Mouse (Mus musculus) layer of hippocampus, adult 2 months (tissue): ENCODE measurements around the gene Gng8. TPM values are rescaled to one million over a fixed set of nuclear protein-coding genes. Genes with fewer than 3 reads are reported as not detected.

ENCODE experiments used
- DNase-seq, 2 experiments: peaks; one replicate each; pipeline ENCODE4 v3.0.0; 2022; ENCODE audit warnings: low spot score in 2 of 2
- H3K27ac ChIP-seq: fragments of 200-600 bp; 2 replicates; pipeline ENCODE4 v1.8.1; 2022
- H3K4me3 ChIP-seq: fragments of 200-600 bp; 2 replicates; pipeline ENCODE4 v1.8.1; 2022; ENCODE audit warnings: mild to moderate bottlenecking
- CTCF ChIP-seq: fragments of 200-600 bp; conservative IDR thresholded peaks from 2 replicates; pipeline ENCODE4 v1.8.1; 2022; ENCODE audit warnings: antibody characterized with exemption, mild to moderate bottlenecking, moderate library complexity
- total RNA-seq, 2 experiments: library from RNA; stranded (reverse); gene quantifications; 2 replicates each; pipeline ENCODE4 v1.2.3; 2021

Gene Gng8
- total RNA-seq, 2 experiments from 2014 or later, result 1.9 to 4.0 TPM

DNA sequence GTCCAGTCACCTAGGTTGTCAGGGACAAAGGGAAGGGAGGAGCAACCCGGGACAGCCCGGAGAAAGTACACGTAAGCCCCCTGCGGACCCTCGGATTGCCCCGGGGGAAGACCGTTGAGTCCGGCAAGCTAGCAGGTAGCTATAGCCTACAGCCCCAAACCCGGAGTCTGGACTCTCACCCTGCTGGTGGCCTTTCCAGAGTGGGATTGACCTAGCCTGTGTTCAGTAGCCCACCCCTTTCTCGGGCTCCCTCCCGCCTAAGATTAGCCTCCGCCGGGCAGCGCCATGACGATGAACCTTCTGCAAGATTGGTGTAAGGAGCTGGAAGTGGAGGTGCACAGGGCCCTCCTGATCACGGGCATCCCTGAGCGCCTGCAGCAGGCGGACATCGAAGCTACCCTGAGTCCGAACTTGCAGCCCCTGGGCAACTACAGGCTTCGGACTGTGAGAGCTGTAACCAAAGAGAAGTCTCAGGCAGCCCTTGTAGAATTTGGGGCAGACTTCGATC is 53.3 kb downstream of the Gng8 start:
- H3K4me3 ChIP-seq, result peak overlapping the region; percentile 87
- peak overlapping the region; percentile 98 for H3K27ac ChIP-seq
- no peak for DNase-seq
- TF ChIP-seq CTCF, result no peak

Other genes starting within 250 kb of the Gng8 start
- gene Ceacam15, start 216.1 kb upstream of the Gng8 start, total RNA-seq, result not detected
- gene Ceacam9, start 169.9 kb upstream of the Gng8 start, total RNA-seq, result not detected
- 100 to 1,000 TPM; 237 to 271 TPM for gene Ap2s1, start 153.4 kb upstream of the Gng8 start, total RNA-seq
- 1 to 10 TPM; 3.5 to 4.7 TPM for gene Slc1a5, start 110.4 kb upstream of the Gng8 start, total RNA-seq
- 100 to 1,000 TPM; 286 to 314 TPM for gene Strn4, start 75.9 kb upstream of the Gng8 start, total RNA-seq
- gene Fkrp, start 75.1 kb upstream of the Gng8 start, total RNA-seq, result 10 to 100 TPM; 46.7 to 49.5 TPM
- gene Prkd2, start 48.9 kb upstream of the Gng8 start, total RNA-seq, result 1 to 10 TPM; 6.5 to 7.3 TPM
- 100 to 1,000 TPM; 154 to 156 TPM for gene Dact3, start 16.5 kb upstream of the Gng8 start, total RNA-seq
- gene Ptgir, start 14.7 kb downstream of the Gng8 start, total RNA-seq, result under 1 TPM; 0.10 to 0.20 TPM
- gene Calm3, start 32.3 kb downstream of the Gng8 start, total RNA-seq, result 1,000 to 10,000 TPM; 2,074 to 2,160 TPM
- gene Pnmal2, start 52.9 kb downstream of the Gng8 start, total RNA-seq, result 100 to 1,000 TPM; 348 to 373 TPM
- 100 to 1,000 TPM; 103 to 121 TPM for gene Pnmal1, start 67.9 kb downstream of the Gng8 start, total RNA-seq
- gene Gm42372, start 91.3 kb downstream of the Gng8 start, total RNA-seq, result 10 to 100 TPM; 52.3 to 55.5 TPM
- 1 to 10 TPM; 1.8 to 2.2 TPM for gene Ccdc8, start 100.9 kb downstream of the Gng8 start, total RNA-seq
- 100 to 1,000 TPM; 148 to 155 TPM for gene Ppp5c, start 136.1 kb downstream of the Gng8 start, total RNA-seq
- 10 to 100 TPM; 16.0 to 16.6 TPM for gene Hif3a, start 170.6 kb downstream of the Gng8 start, total RNA-seq
- gene Psg16, start 182.3 kb downstream of the Gng8 start, total RNA-seq, result 1 to 10 TPM; 3.5 to 4.1 TPM